Mouse (Mus musculus): ENCODE results near the gene Sox11. TPM values are rescaled to one million over a fixed set of nuclear protein-coding genes. Genes with fewer than 3 reads are reported as not detected.

Gene Sox11
- polyA plus RNA-seq, 1 experiment from 2014 or later = 827 TPM

DNA sequence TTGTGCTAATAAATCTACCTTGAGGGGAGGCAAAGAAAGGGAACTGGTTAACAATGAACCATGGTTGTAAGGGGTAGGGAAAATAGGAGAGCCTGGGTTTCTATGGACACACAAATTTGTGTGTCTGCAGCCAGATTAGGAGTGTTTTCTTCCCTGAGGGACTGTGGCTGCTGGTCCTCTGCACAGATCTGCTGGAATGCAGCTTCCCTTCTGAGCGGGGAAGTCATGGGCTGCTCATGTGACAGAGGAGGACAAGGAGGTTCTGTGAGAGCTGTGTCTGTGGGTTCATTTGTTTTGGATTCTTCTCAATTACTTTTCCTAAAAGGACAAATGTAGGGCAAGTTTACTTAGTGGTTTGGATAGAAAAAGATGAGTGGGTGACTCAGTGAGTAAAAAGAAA lies 48.2 kb downstream of the Sox11 start:
- 33% methylated on average over 1 of the region's 1 CpGs for WGBS

DNA sequence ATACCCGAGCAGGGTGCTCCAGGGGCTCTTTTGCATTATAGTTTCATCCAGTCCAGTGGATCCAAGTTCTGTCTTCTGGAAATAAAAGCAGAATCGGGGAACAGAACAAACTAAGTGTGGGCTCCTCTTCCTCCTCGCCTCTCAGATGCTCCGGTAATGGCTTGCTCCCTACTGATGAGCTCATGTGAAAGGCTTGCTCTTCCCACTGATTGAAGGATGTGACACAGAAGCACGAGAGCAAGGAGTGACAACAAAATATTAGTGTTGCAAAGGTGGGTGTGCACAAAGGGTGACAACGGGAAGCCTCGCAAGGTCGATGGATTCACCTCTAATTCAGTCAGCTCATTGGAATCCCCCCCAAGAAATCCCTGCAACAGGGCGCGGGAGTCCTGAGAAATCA lies 48.6 kb downstream of the Sox11 start:
- 68% methylated on average over 10 of the region's 10 CpGs for WGBS
- Histone ChIP-seq H3K4me1 (ENCODE audit: control insufficient read depth, insufficient read depth, low read length) (no peaks in the 10 kb centered on the region), H3K36me3 (ENCODE audit: control insufficient read depth, insufficient read depth, low read length) (no peaks in the 10 kb centered on the region), H3K9ac (replicated peaks; ENCODE audit: low read length) (no peak overlapping the region), H3K4me3 (replicated peaks; ENCODE audit: low read depth, low read length) (no peak overlapping the region), H3K27ac (replicated peaks; ENCODE audit: low read depth, low read length) (peak overlapping the region; percentile 47; the same call in 1 of the 2 replicates), H3K4me2 (ENCODE audit: low read length) (no peak overlapping the region), H3K9me3 (ENCODE audit: control insufficient read depth, low read length) (no peaks in the 10 kb centered on the region), H3K27me3 (ENCODE audit: control insufficient read depth, insufficient read depth, low read length) (no peaks in the 10 kb centered on the region)
- DNase-seq (no peak), ATAC-seq (ENCODE audit: low FRiP score, low TSS enrichment) (no peak)

More for the DNA sequence above, 48.2 kb downstream of the Sox11 start:
- Histone ChIP-seq H3K9me3 (ENCODE audit: control insufficient read depth, low read length) (no peaks in the 10 kb centered on the region), H3K4me2 (ENCODE audit: low read length) (no peak overlapping the region), H3K36me3 (ENCODE audit: control insufficient read depth, insufficient read depth, low read length) (no peaks in the 10 kb centered on the region), H3K9ac (replicated peaks; ENCODE audit: low read length) (no peak overlapping the region), H3K4me1 (ENCODE audit: control insufficient read depth, insufficient read depth, low read length) (no peaks in the 10 kb centered on the region), H3K27me3 (ENCODE audit: control insufficient read depth, insufficient read depth, low read length) (no peaks in the 10 kb centered on the region), H3K4me3 (replicated peaks; ENCODE audit: low read depth, low read length) (no peak overlapping the region), H3K27ac (replicated peaks; ENCODE audit: low read depth, low read length) (peak overlapping the region; percentile 28; the same call in 1 of the 2 replicates)
- DNase-seq (no peak), ATAC-seq (ENCODE audit: low FRiP score, low TSS enrichment) (no peak)

DNA sequence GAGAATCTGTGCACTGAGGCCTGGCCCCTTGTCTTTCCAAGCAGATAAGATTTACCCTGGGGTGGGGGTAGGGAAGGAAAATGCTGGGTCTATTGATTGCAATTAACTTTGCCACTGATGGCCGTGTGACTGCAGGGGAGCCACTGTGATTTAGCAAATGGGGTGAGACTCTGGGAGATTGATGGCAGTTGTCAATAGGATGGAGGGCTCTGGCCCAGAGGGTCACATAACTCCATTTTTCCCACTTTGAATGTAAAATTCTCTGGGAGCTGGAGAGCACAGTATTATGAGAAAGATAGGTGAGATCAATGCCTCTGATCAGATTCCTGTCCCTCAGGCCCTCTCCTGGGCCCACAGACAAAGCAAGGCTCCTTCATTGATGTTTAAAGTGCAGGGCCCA lies 49.2 kb downstream of the Sox11 start:
- no peak for DNase-seq
- H3K27me3 ChIP-seq (ENCODE audit: control insufficient read depth, insufficient read depth, low read length) = no peaks in the 10 kb centered on the region
- H3K9ac ChIP-seq (replicated peaks; ENCODE audit: low read length) = no peak overlapping the region
- 42% methylated on average over 1 of the region's 1 CpGs for WGBS
- ATAC-seq (ENCODE audit: low FRiP score, low TSS enrichment) = no peak
- H3K9me3 ChIP-seq (ENCODE audit: control insufficient read depth, low read length) = no peaks in the 10 kb centered on the region
- no peaks in the 10 kb centered on the region for H3K36me3 ChIP-seq (ENCODE audit: control insufficient read depth, insufficient read depth, low read length)
- H3K4me2 ChIP-seq (ENCODE audit: low read length) = no peak overlapping the region
- no peaks in the 10 kb centered on the region for H3K4me1 ChIP-seq (ENCODE audit: control insufficient read depth, insufficient read depth, low read length)
- H3K27ac ChIP-seq (replicated peaks; ENCODE audit: low read depth, low read length) = peak overlapping the region; percentile 47; the same call in 1 of the 2 replicates
- H3K4me3 ChIP-seq (replicated peaks; ENCODE audit: low read depth, low read length) = no peak overlapping the region
